5 mouse cellular contexts compared by ENCODE assay signal in the genomic region with DNA sequence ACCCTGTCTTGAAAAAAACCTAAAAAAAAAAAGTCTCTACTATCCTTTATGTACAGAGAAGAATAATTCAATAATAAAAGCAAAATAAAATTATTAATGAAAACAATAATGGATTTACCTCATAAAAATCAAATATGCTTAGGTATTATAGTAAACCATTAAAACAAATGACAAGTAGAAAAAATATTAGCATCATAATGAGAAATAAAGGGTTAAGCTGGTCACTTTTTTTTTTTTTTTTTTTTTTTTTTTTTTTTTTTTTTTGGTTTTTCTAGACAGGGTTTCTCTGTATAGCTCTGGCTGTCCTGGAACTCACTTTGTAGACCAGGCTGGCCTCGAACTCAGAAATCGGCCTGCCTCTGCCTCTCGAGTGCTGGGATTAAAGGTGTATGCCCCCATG. TPM values are rescaled to one million over a fixed set of nuclear protein-coding genes. Genes with fewer than 3 reads are reported as not detected.
DNase-seq lines count a peak whose midpoint lies in the region; TF ChIP-seq lines count a peak whose summit lies in the region.
"Not testable (repeated sequence)": the region's sequence is repeated elsewhere in the genome, so short reads cannot be mapped to it uniquely, and the experiment has no call there.
"Had no signal": no experiment of that assay in that cellular context is flagged by ENCODE, and none has a peak within 500 bp of the region (broad histone marks: within the 10 kb centered on the region; RNA-seq: fewer than 3 reads in every experiment).

No protein-coding gene starts in this region.

- not testable (repeated sequence) for H3K4me3 ChIP-seq in CH12.LX (replicated peaks in 1 of 3; ENCODE audit: low read depth in 2 of 3, low read length in 2 of 3, poor library complexity in 1 of 3); ES-Bruce4 (ENCODE audit: low read depth, low read length); ES-E14 (ENCODE audit: insufficient read depth in 1 of 2, low read depth in 1 of 2, low read length in 2 of 2, poor library complexity in 1 of 2, severe bottlenecking in 1 of 2)

- dilution Hi-C loops in CH12.LX (cut with MboI; ENCODE audit: extremely low pct_ligation_motif_present, extremely low pct_unique_long_range_greater_than_20kb, low sequenced_read_pairs): not testable (repeated sequence)

- in situ Hi-C loops in CH12.LX (cut with MboI; ENCODE audit: low pct_ligation_motif_present, low pct_unique_long_range_greater_than_20kb, low sequenced_read_pairs); ES-E14 (cut with MboI; ENCODE audit: low sequenced_read_pairs in 2 of 2, unreplicated experiment in 2 of 2): not testable (repeated sequence)

- H3K36me3 ChIP-seq in CH12.LX (replicated peaks in 1 of 2; ENCODE audit: control insufficient read depth in 1 of 2, insufficient read depth in 1 of 2, low read length in 1 of 2); ES-Bruce4 (ENCODE audit: control insufficient read depth, insufficient read depth, low read length, poor library complexity, severe bottlenecking); ES-E14 (ENCODE audit: control insufficient read depth, insufficient read depth, low read length, poor library complexity, severe bottlenecking): not testable (repeated sequence)

- not testable (repeated sequence) for H3K4me2 ChIP-seq in CH12.LX (ENCODE audit: insufficient read depth, low read depth, poor library complexity, severe bottlenecking)

- H3K79me2 ChIP-seq in CH12.LX (replicated peaks; ENCODE audit: control insufficient read depth, extremely low read depth, insufficient read depth, poor library complexity, severe bottlenecking): not testable (repeated sequence)

- not testable (repeated sequence) for TF ChIP-seq EP300 in CH12.LX (IDR thresholded peaks at IDR 0.05; ENCODE audit: low read length); ES-Bruce4 (IDR thresholded peaks at IDR 0.05; ENCODE audit: insufficient read depth, low read depth, low read length)

- H3K27ac ChIP-seq in CH12.LX (ENCODE audit: insufficient read depth, low read depth); ES-E14 (ENCODE audit: insufficient read depth, low read depth, low read length, poor library complexity, severe bottlenecking): not testable (repeated sequence)
- H3K27ac ChIP-seq in ES-Bruce4 (ENCODE audit: insufficient read depth, low read length): peak overlapping the region; percentile 53

- not testable (repeated sequence) for TF ChIP-seq POLR2A in CH12.LX (IDR thresholded peaks at IDR 0.05; ENCODE audit: low read depth, low read length); ES-Bruce4 (IDR thresholded peaks at IDR 0.05; ENCODE audit: insufficient read depth, low read length)

- not testable (repeated sequence) for DNase-seq in CH12.LX (ENCODE audit: extremely low read depth); ES-E14 (ENCODE audit: low read depth, low spot score)

- H3K9me3 ChIP-seq in CH12.LX (replicated peaks; ENCODE audit: low read length); ES-Bruce4 (replicated peaks; ENCODE audit: control insufficient read depth, insufficient read depth, low read length, poor library complexity, severe bottlenecking); ES-E14 (ENCODE audit: control insufficient read depth, insufficient read depth, low read depth, low read length): not testable (repeated sequence)

- not testable (repeated sequence) for H3K4me1 ChIP-seq in CH12.LX (ENCODE audit: control insufficient read depth in 1 of 2, insufficient read depth in 2 of 2); ES-Bruce4 (ENCODE audit: control insufficient read depth, insufficient read depth, low read length)
- H3K4me1 ChIP-seq in ES-E14 (ENCODE audit: control insufficient read depth in 2 of 2, insufficient read depth in 2 of 2, low read length in 2 of 2, poor library complexity in 1 of 2): peaks cover 11 to 15% of the 10 kb centered on the region in 2 experiments

- TF ChIP-seq CTCF in CH12.LX (conservative IDR thresholded peaks at IDR 0.05 in 1 of 2, IDR thresholded peaks at IDR 0.05 in 1 of 2; ENCODE audit: low read depth in 2 of 2, low read length in 2 of 2); ES-Bruce4 (IDR thresholded peaks at IDR 0.05; ENCODE audit: low read depth, low read length): not testable (repeated sequence)

- not testable (repeated sequence) for TF ChIP-seq RAD21 in CH12.LX (IDR thresholded peaks at IDR 0.05; ENCODE audit: low read depth, low read length)

- not testable (repeated sequence) for H3K27me3 ChIP-seq in CH12.LX (replicated peaks); ES-Bruce4 (ENCODE audit: control insufficient read depth, insufficient read depth, low read length, poor library complexity, severe bottlenecking)

- H3K9ac ChIP-seq in CH12.LX (ENCODE audit: insufficient read depth, low read depth); ES-E14 (ENCODE audit: insufficient read depth, low read depth, low read length, poor library complexity, severe bottlenecking): not testable (repeated sequence)
- H3K9ac ChIP-seq in ES-Bruce4 (ENCODE audit: low read depth, poor library complexity, severe bottlenecking): 0 out of 2 replicates have a peak overlapping the region, but pooled peaks have one; percentile 47

TF ChIP-seq in CH12.LX, 34 proteins besides CTCF, POLR2A, EP300 and RAD21:
- TF ChIP-seq ZNF384 (IDR thresholded peaks at IDR 0.05; ENCODE audit: low read depth, low read length): peak; percentile 65

TF ChIP-seq in ES-E14, 5 proteins besides CTCF, POLR2A, EP300 and RAD21:
- peak; percentile 68 for TF ChIP-seq ZNF384 (IDR thresholded peaks at IDR 0.05; ENCODE audit: low read depth, low read length)
TF ChIP-seq in ES-E14: peak in this region for 1; not testable (repeated sequence) for 4.

RNA-seq across cellular contexts. Expression of a gene that starts 8.4 kb away (rescaled TPM):
- total RNA-seq in CH12.LX (2012; rRNA removed) (18.3 and 21.0 TPM in 2 replicates), CH12.LX (2014; rRNA removed) (24.4 and 24.7 TPM in 2 replicates), ES-E14 (2012; rRNA removed) (45.4 and 61.6 TPM in 2 replicates)
- polyA plus RNA-seq in CH12.LX (2012; ENCODE audit: insufficient read length, low read depth) (11.0 and 13.9 TPM in 2 replicates), ES-Bruce4 (2011; ENCODE audit: insufficient read depth, insufficient read length, low read depth, missing spikeins) (62.0 and 64.3 TPM in 2 replicates)
- total RNA-seq: MEL had no signal
- polyA plus RNA-seq: G1E had no signal

RNA-seq across cellular contexts. Expression of a gene that starts 9.5 kb away (rescaled TPM):
- 1.8 and 5.1 TPM in 2 replicates for total RNA-seq in CH12.LX (2012; rRNA removed)
- total RNA-seq in CH12.LX (2014; rRNA removed): 2.2 TPM in 1 of 2 replicates, not detected in the other
- 0.97 and 2.2 TPM in 2 replicates for polyA plus RNA-seq in CH12.LX (2012; ENCODE audit: insufficient read length, low read depth)
- 5.9 and 10.5 TPM in 2 replicates for polyA plus RNA-seq in ES-Bruce4 (2011; ENCODE audit: insufficient read depth, insufficient read length, low read depth, missing spikeins)
- total RNA-seq in ES-E14 (2012; rRNA removed): 2.1 and 3.5 TPM in 2 replicates

RNA-seq across cellular contexts. Expression of a gene that starts 41.5 kb away (rescaled TPM):
- total RNA-seq in CH12.LX (2012; rRNA removed) (3.3 and 3.7 TPM in 2 replicates), CH12.LX (2014; rRNA removed) (6.3 and 6.8 TPM in 2 replicates), ES-E14 (2012; rRNA removed) (20.7 and 23.2 TPM in 2 replicates)
- polyA plus RNA-seq in CH12.LX (2012; ENCODE audit: insufficient read length, low read depth) (9.5 and 10.2 TPM in 2 replicates), ES-Bruce4 (2011; ENCODE audit: insufficient read depth, insufficient read length, low read depth, missing spikeins) (47.6 and 49.5 TPM in 2 replicates)
